8 mouse cellular contexts compared by ENCODE assay signal in the genomic region with DNA sequence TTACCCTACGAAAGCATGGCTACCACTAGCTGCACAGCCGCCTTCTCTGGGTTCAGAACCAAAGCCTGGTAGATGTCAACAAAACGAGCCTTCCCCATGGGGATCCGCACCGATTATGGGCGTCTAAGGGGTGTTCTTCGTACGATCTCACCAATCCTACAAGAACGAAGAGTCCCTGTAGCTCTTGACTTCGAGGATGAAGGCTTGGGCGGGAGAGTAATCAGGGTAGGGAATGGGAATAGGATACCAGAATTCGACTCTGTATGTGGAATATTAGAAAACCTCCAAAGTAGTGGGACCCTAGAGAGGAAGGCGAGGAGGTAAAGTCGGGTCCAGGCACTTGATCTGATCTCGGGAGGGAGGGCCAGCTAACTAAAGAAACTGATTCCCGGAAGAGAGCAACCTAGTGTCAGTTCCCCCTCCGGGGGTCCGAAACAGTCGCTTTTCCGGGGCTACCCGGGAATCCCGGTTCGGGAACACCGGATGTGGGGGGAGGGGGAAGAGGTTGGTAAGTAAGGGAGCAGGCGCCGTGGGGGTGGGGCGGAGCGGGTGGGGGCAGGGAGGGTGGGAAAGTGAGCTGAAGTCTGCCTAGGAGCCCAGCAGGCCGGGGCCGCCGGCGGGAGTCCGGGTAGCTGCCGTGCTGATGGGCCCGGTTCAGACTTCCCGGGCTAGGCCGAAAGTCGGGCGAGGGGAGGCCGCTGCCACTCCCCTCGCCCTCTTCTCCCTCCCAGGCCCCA. TPM values are rescaled to one million over a fixed set of nuclear protein-coding genes. Genes with fewer than 3 reads are reported as not detected.
DNase-seq lines count a peak whose midpoint lies in the region; ATAC-seq and TF ChIP-seq lines count a peak whose summit lies in the region.

Gene Zbed6 (minus strand): TSS at position 420 of the 737 bp plus-strand sequence.

- H3K9me3 ChIP-seq in ES-Bruce4 (replicated peaks; ENCODE audit: control insufficient read depth, insufficient read depth, low read length, poor library complexity, severe bottlenecking), result no peaks in the 10 kb centered on the region
- H3K9me3 ChIP-seq in heart, embryonic 15.5 days (replicated peaks), result no peaks in the 10 kb centered on the region
- H3K9me3 ChIP-seq in liver, postnatal 0 days (ENCODE audit: low read length), result no peaks in the 10 kb centered on the region
- H3K9me3 ChIP-seq in neural tube, embryonic 15.5 days (replicated peaks), result no peaks in the 10 kb centered on the region

- H3K36me3 ChIP-seq in ES-Bruce4 (ENCODE audit: control insufficient read depth, insufficient read depth, low read length, poor library complexity, severe bottlenecking), result peaks cover 40% of the 10 kb centered on the region
- H3K36me3 ChIP-seq in heart, embryonic 15.5 days, result 0 out of 2 replicates have a peak, but pooled peaks cover 3% of the 10 kb centered on the region
- peaks cover 32% of the 10 kb centered on the region for H3K36me3 ChIP-seq in liver, postnatal 0 days (replicated peaks; ENCODE audit: insufficient read depth, low read length)
- peaks cover 9% of the 10 kb centered on the region for H3K36me3 ChIP-seq in neural tube, embryonic 15.5 days
- peaks cover 13% of the 10 kb centered on the region; the same call in 1 of the 2 replicates for H3K36me3 ChIP-seq in thymus, adult 2 months (ENCODE audit: control insufficient read depth, insufficient read depth, low read length)

- H3K27ac ChIP-seq in ES-Bruce4 (ENCODE audit: insufficient read depth, low read length), result peak within 1 kb of the TSS; percentile 83
- peak within 1 kb of the TSS; percentile 97 for H3K27ac ChIP-seq in brown adipose tissue, adult 24 weeks (replicated peaks; ENCODE audit: low read depth, low read length)
- H3K27ac ChIP-seq in heart, embryonic 15.5 days, result peak within 1 kb of the TSS; percentile 89
- peak within 1 kb of the TSS; percentile 96 for H3K27ac ChIP-seq in liver, postnatal 0 days (ENCODE audit: low read depth)
- H3K27ac ChIP-seq in neural tube, embryonic 15.5 days (replicated peaks), result peak within 1 kb of the TSS; percentile 94
- H3K27ac ChIP-seq in thymus, adult 2 months (ENCODE audit: control insufficient read depth, insufficient read depth, low read length), result peak within 1 kb of the TSS; percentile 41

- no peaks in the 10 kb centered on the region for H3K27me3 ChIP-seq in ES-Bruce4 (ENCODE audit: control insufficient read depth, insufficient read depth, low read length, poor library complexity, severe bottlenecking)
- no peaks in the 10 kb centered on the region for H3K27me3 ChIP-seq in heart, embryonic 15.5 days
- no peaks in the 10 kb centered on the region for H3K27me3 ChIP-seq in liver, postnatal 0 days (ENCODE audit: insufficient read depth, low read length)
- H3K27me3 ChIP-seq in neural tube, embryonic 15.5 days (replicated peaks), result no peaks in the 10 kb centered on the region
- no peaks in the 10 kb centered on the region for H3K27me3 ChIP-seq in thymus, adult 2 months (ENCODE audit: control insufficient read depth, insufficient read depth, low read length)

- under 1% methylated on average over 37 of the region's 41 CpGs for WGBS in heart, embryonic 15.5 days
- under 1% methylated on average over 41 of the region's 41 CpGs for WGBS in liver, postnatal 0 days (ENCODE audit: insufficient replicate concordance)
- 2% methylated on average over 41 of the region's 41 CpGs for WGBS in neural tube, embryonic 15.5 days
- 1% methylated on average over 41 of the region's 41 CpGs for WGBS in thymus, adult 2 months

- peaks cover 9% of the 10 kb centered on the region for H3K4me1 ChIP-seq in ES-Bruce4 (ENCODE audit: control insufficient read depth, insufficient read depth, low read length)
- H3K4me1 ChIP-seq in brown adipose tissue, adult 24 weeks (ENCODE audit: control insufficient read depth, insufficient read depth, insufficient read length, low read length), result peaks cover 9% of the 10 kb centered on the region; the same call in 1 of the 2 replicates
- H3K4me1 ChIP-seq in heart, embryonic 15.5 days (replicated peaks), result peaks cover 40% of the 10 kb centered on the region
- peaks cover 34% of the 10 kb centered on the region for H3K4me1 ChIP-seq in liver, postnatal 0 days (ENCODE audit: insufficient read depth)
- peaks cover 44% of the 10 kb centered on the region for H3K4me1 ChIP-seq in neural tube, embryonic 15.5 days
- H3K4me1 ChIP-seq in thymus, adult 2 months (replicated peaks; ENCODE audit: control insufficient read depth, insufficient read depth, low read length), result 0 out of 2 replicates have a peak, but pooled peaks cover 3% of the 10 kb centered on the region

- H3K9ac ChIP-seq in ES-Bruce4 (ENCODE audit: low read depth, poor library complexity, severe bottlenecking), result peak within 1 kb of the TSS; percentile 97
- H3K9ac ChIP-seq in heart, embryonic 15.5 days, result peak within 1 kb of the TSS; percentile 82
- H3K9ac ChIP-seq in liver, postnatal 0 days (replicated peaks), result peak within 1 kb of the TSS; percentile 92
- H3K9ac ChIP-seq in neural tube, embryonic 15.5 days (replicated peaks), result peak within 1 kb of the TSS; percentile 77

- H3K4me3 ChIP-seq in ES-Bruce4 (ENCODE audit: low read depth, low read length), result peak within 1 kb of the TSS; percentile 87
- H3K4me3 ChIP-seq in brown adipose tissue, adult 24 weeks (ENCODE audit: insufficient read depth, low read depth, low read length), result peak within 1 kb of the TSS; percentile 98
- peak within 1 kb of the TSS; percentile 69 for H3K4me3 ChIP-seq in heart, embryonic 15.5 days
- H3K4me3 ChIP-seq in liver, postnatal 0 days (ENCODE audit: low read depth, low read length), result peak within 1 kb of the TSS; percentile 92
- peak within 1 kb of the TSS; percentile 67 for H3K4me3 ChIP-seq in neural tube, embryonic 15.5 days (replicated peaks)
- peak within 1 kb of the TSS; percentile 62 for H3K4me3 ChIP-seq in thymus, adult 2 months (ENCODE audit: control insufficient read depth, insufficient read depth, low read length)

- peak within 1 kb of the TSS; percentile 87 for H3K4me2 ChIP-seq in heart, embryonic 15.5 days
- peak within 1 kb of the TSS; percentile 93 for H3K4me2 ChIP-seq in liver, postnatal 0 days (ENCODE audit: low read depth, low read length)
- peak within 1 kb of the TSS; percentile 86 for H3K4me2 ChIP-seq in neural tube, embryonic 15.5 days

- DNase-seq in kidney, postnatal 10 days, result peak; percentile 92
- peak; percentile 84 for DNase-seq in liver, postnatal 0 days
- peak; percentile 66 for DNase-seq in thymus, adult 2 months

- ATAC-seq in erythroid progenitor cell, adult 5-6 weeks (replicated peaks; ENCODE audit: low FRiP score, poor library complexity, severe bottlenecking), result peak; percentile 60
- ATAC-seq in heart, embryonic 15.5 days (replicated peaks; ENCODE audit: insufficient number of reproducible peaks, insufficient read depth, low FRiP score, low read depth), result peak; percentile 61
- ATAC-seq in liver, postnatal 0 days, result peak; percentile 77
- ATAC-seq in neural tube, embryonic 15.5 days (ENCODE audit: low FRiP score), result peak; percentile 87

- TF ChIP-seq EP300 in ES-Bruce4 (IDR thresholded peaks at IDR 0.05; ENCODE audit: insufficient read depth, low read depth, low read length), result no peak
- TF ChIP-seq EP300 in liver, postnatal 0 days (IDR thresholded peaks at IDR 0.05; ENCODE audit: low read depth), result no peak

- no peak for TF ChIP-seq POLR2A in ES-Bruce4 (IDR thresholded peaks at IDR 0.05; ENCODE audit: insufficient read depth, low read length)
- no peak for TF ChIP-seq POLR2A in thymus, adult 2 months (IDR thresholded peaks at IDR 0.05; ENCODE audit: control insufficient read depth, extremely low read depth, insufficient read depth, low read length, poor library complexity)

- TF ChIP-seq CTCF in ES-Bruce4 (IDR thresholded peaks at IDR 0.05; ENCODE audit: low read depth, low read length), result no peak
- no peak for TF ChIP-seq CTCF in liver, postnatal 0 days (IDR thresholded peaks at IDR 0.05; ENCODE audit: low read depth)
- TF ChIP-seq CTCF in thymus, adult 2 months (IDR thresholded peaks at IDR 0.05; ENCODE audit: borderline replicate concordance, control insufficient read depth, extremely low read depth, insufficient read depth, low read length, poor library complexity), result no peak

RNA-seq across cellular contexts. Expression of gene Zbed6, which starts in this region (rescaled TPM):
- polyA plus RNA-seq in ES-Bruce4 (2011; ENCODE audit: insufficient read depth, insufficient read length, low read depth, missing spikeins), result 36.9 and 38.4 TPM in 2 replicates
- 0.79 and 1.2 TPM in 2 replicates for polyA plus RNA-seq in brown adipose tissue, adult 24 weeks (2012; ENCODE audit: insufficient read depth, insufficient read length, missing spikeins)
- total RNA-seq in erythroid progenitor cell, adult 5-6 weeks (2015; ENCODE audit: low replicate concordance), result 5.4 TPM in 1 of 2 replicates, not detected in the other
- total RNA-seq in erythroid progenitor cell, adult 5-6 weeks (2017; ENCODE audit: low replicate concordance), result 25.3 and 36.0 TPM in 2 replicates
- polyA plus RNA-seq in heart, embryonic 15.5 days (2015; fragmentation: Nextera tagmentation; extraction: Ambion mirVana), result not detected in 2 replicates
- polyA plus RNA-seq in liver, postnatal 0 days (2015; fragmentation: Nextera tagmentation; extraction: Ambion mirVana), result 0.08 and 0.09 TPM in 2 replicates
- not detected in 2 replicates for polyA plus RNA-seq in neural tube, embryonic 15.5 days (2015; fragmentation: Nextera tagmentation; extraction: Ambion mirVana)
- 4.1 and 5.3 TPM in 2 replicates for polyA plus RNA-seq in thymus, adult 2 months (2012; rRNA removed)

Comparison
In these comparisons a context has a peak if more than half of its experiments do, and no peak if none do; other contexts are left out.
1. Peak in every context shown above with its lines: DNase-seq, ATAC-seq, H3K4me3 ChIP-seq and H3K27ac ChIP-seq.
2. Peak in ATAC-seq, H3K4me3 ChIP-seq, H3K27ac ChIP-seq, H3K9ac ChIP-seq and H3K4me2 ChIP-seq in heart, embryonic 15.5 days; RNA of the gene not detected or under 1 TPM.
3. Peak in DNase-seq, ATAC-seq, H3K4me3 ChIP-seq, H3K27ac ChIP-seq, H3K9ac ChIP-seq and H3K4me2 ChIP-seq in liver, postnatal 0 days; RNA of the gene not detected or under 1 TPM.
4. Peak in ATAC-seq, H3K4me3 ChIP-seq, H3K27ac ChIP-seq, H3K9ac ChIP-seq and H3K4me2 ChIP-seq in neural tube, embryonic 15.5 days; RNA of the gene not detected or under 1 TPM.
5. H3K27ac ChIP-seq: peak in every context shown above with its lines; median percentile 97 in brown adipose tissue, adult 24 weeks; 96 in liver, postnatal 0 days; 94 in neural tube, embryonic 15.5 days; 89 in heart, embryonic 15.5 days; 83 in ES-Bruce4; 41 in thymus, adult 2 months.